Mouse (Mus musculus): ENCODE data around the gene Lmod3.

GRCm38 (mm10) chr6:97272349-97272748, 19.8 kb upstream of the Lmod3 start:
- TF ChIP-seq CTCF (IDR thresholded peaks at IDR 0.05; ENCODE audit: control insufficient read depth, insufficient read depth, insufficient replicate concordance, low read depth, low read length) (no peak), POLR2A (IDR thresholded peaks at IDR 0.05; ENCODE audit: control insufficient read depth, low read depth, low read length) (no peak)
